Mouse (Mus musculus) lung, postnatal 0 days (tissue): Measurements from ENCODE around the gene Cirbp. TPM values are rescaled to one million over a fixed set of nuclear protein-coding genes. Genes with fewer than 3 reads are reported as not detected.
"Not testable (repeated sequence)": the region's sequence is repeated elsewhere in the genome, so short reads cannot be mapped to it uniquely, and the experiment has no call there.

Experiments
- ATAC-seq: fragments of 200-750 bp; cut with Nextera tagmentation; 2 replicates; pipeline ENCODE4 v1.8.0; 2017; ENCODE audit warnings: moderate library complexity
- DNase-seq: peaks from one replicate; pipeline ENCODE4 v3.0.0-alpha.2; 2016; ENCODE audit warnings: low spot score
- H3K27ac ChIP-seq: fragments of 300-500 bp; sonication (generic); 2 replicates; pipeline ENCODE4 v1.5.1; 2014; ENCODE audit warnings: antibody characterized with exemption, mild to moderate bottlenecking, low read length, mixed read lengths
- H3K27me3 ChIP-seq: fragments of 300-500 bp; sonication (generic); replicated peaks from 2 replicates; pipeline ENCODE4 v1.6.1; 2014; ENCODE audit warnings: low read length, mixed read lengths; ENCODE audit not compliant: insufficient read depth
- H3K36me3 ChIP-seq: fragments of 300-500 bp; sonication (generic); 2 replicates; pipeline ENCODE4 v1.6.1; 2014; ENCODE audit warnings: low read length, mixed read lengths; ENCODE audit not compliant: insufficient read depth
- H3K4me1 ChIP-seq: fragments of 300-500 bp; sonication (generic); 2 replicates; pipeline ENCODE4 v1.6.1; 2014; ENCODE audit warnings: antibody characterized with exemption, low read depth, low read length, mixed read lengths; ENCODE audit not compliant: insufficient read depth
- H3K4me2 ChIP-seq: fragments of 300-500 bp; sonication (generic); replicated peaks from 2 replicates; pipeline ENCODE4 v1.6.1; 2014; ENCODE audit warnings: low read depth, mild to moderate bottlenecking, low read length, moderate library complexity, mixed read lengths
- H3K4me3 ChIP-seq: fragments of 300-500 bp; sonication (generic); 2 replicates; pipeline ENCODE4 v1.5.1; 2014; ENCODE audit warnings: low read depth, low read length
- H3K9ac ChIP-seq: fragments of 300-500 bp; sonication (generic); replicated peaks from 2 replicates; pipeline ENCODE4 v1.6.1; 2014; ENCODE audit warnings: low read depth, mild to moderate bottlenecking
- H3K9me3 ChIP-seq: fragments of 300-500 bp; sonication (generic); 2 replicates; pipeline ENCODE4 v1.6.1; 2016; ENCODE audit warnings: low read length, mixed read lengths
- CTCF ChIP-seq: IDR thresholded peaks from 2 replicates; pipeline ENCODE4 v1.5.1; 2016; ENCODE audit warnings: antibody characterized with exemption, mild to moderate bottlenecking
- EP300 ChIP-seq: IDR thresholded peaks from 2 replicates; pipeline ENCODE4 v1.6.1; 2016; ENCODE audit warnings: antibody characterized with exemption, mild to moderate bottlenecking, control low read depth
- WGBS: fragments of 180-500 bp; shearing (Covaris S2); extraction: QIAGEN DNeasy Blood & Tissue Kit; methylation state at CpG from one replicate; pipeline ENCODE4 v1.1.7; 2014; 5-methylcytosine and 5-hydroxymethylcytosine counted together
- polyA plus RNA-seq: library from polyadenylated mRNA; unstranded; fragments of >200 nt; fragmentation: Nextera tagmentation; extraction: Ambion mirVana; gene quantifications from 2 replicates; pipeline ENCODE4 v1.2.1, GENCODE M21; 2015

Cirbp gene
- polyA plus RNA-seq, 1 experiment from 2014 or later: 305 TPM

DNA sequence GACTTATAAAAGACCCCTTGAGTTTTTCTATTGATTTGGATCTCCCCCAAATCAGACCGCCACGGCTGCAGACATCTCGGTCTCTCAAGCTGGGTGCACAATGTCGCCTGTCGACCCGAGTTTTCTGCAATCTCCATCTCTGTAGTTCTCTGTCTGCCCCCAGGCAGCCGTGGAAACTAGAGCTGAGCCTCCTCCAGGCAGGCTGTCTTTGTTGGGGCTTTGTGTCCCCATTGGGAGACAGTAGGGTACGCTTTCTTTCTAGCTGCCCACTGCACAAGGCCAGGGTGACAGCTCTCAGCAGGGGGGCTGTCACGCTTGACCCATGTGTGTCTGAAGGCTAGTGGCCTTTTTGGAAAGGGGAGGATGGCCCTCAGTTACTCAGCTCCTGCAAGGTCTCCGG lies 41.9 kb downstream of the Cirbp start:
- Histone ChIP-seq H3K36me3 (no peaks in the 10 kb centered on the region), H3K4me2 (no peak overlapping the region), H3K4me3 (no peak overlapping the region), H3K27ac (no peak overlapping the region), H3K27me3 (no peaks in the 10 kb centered on the region), H3K9me3 (no peaks in the 10 kb centered on the region), H3K4me1 (no peaks in the 10 kb centered on the region), H3K9ac (no peak overlapping the region)
- TF ChIP-seq CTCF: no peak
- no peak for TF ChIP-seq EP300
- no peak for ATAC-seq
- 73% methylated on average over 10 of the region's 10 CpGs for WGBS
- DNase-seq: no peak

DNA sequence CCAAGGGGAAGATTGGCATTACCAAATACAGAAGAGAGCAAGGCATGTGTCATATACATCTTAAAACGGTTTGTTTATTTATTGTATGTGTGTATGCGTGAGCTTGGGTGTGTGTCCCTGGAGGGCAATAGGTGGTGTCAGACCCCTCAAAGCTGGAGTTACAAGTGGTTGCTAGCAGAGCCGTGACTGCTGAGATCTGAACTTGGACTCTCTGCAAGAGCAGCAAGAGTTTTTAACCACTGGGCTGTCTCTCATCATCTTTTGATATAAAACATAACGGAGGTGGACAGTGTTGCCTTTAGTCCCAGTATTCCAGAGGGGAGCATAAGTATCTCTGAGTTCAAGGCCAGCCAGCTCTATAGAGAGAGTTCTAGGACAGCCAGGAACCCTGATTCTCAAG lies 42.5 kb downstream of the Cirbp start:
- DNase-seq (no peak), ATAC-seq (no peak)
- no peak overlapping the region for H3K4me2 ChIP-seq
- no peaks in the 10 kb centered on the region for H3K36me3 ChIP-seq
- H3K9ac ChIP-seq: no peak overlapping the region
- 64% methylated on average over 4 of the region's 4 CpGs for WGBS
- H3K27me3 ChIP-seq: no peaks in the 10 kb centered on the region
- no peaks in the 10 kb centered on the region for H3K9me3 ChIP-seq
- H3K27ac ChIP-seq: no peak overlapping the region
- TF ChIP-seq EP300 (no peak), CTCF (no peak)
- no peaks in the 10 kb centered on the region for H3K4me1 ChIP-seq
- H3K4me3 ChIP-seq: no peak overlapping the region

DNA sequence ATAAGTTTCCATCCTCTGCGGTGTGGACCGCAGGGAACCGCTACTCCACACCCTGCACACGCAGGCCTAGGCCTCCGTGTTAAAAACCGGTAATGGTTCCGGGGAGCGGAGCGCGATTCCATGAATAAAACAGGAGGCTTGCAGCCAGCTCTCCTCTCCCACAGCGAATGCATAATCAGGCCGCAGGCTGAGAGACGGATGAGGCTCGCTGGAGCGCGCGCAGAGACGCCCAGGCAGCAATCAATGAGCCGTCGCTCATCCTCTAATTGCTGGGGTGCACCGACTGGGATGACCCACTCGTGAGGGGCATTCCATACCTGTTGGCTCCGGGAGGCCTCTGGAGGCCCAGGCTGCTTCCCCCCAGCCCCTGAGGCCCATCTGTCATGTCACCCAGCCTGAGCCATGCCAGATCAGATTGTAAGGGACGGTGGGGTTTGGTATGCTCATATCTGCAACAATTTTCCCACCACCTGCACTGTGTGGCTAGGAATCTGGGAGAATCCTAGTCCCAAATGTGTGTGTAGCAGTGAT lies 43.1 kb downstream of the Cirbp start:
- Histone ChIP-seq H3K9ac (no peak overlapping the region), H3K4me2 (no peak overlapping the region), H3K4me3 (no peak overlapping the region), H3K4me1 (no peaks in the 10 kb centered on the region), H3K36me3 (no peaks in the 10 kb centered on the region), H3K9me3 (no peaks in the 10 kb centered on the region), H3K27ac (no peak overlapping the region), H3K27me3 (no peaks in the 10 kb centered on the region)
- 23% methylated on average over 24 of the region's 24 CpGs for WGBS
- TF ChIP-seq CTCF: no peak
- no peak for TF ChIP-seq EP300
- DNase-seq (no peak), ATAC-seq (no peak)

DNA sequence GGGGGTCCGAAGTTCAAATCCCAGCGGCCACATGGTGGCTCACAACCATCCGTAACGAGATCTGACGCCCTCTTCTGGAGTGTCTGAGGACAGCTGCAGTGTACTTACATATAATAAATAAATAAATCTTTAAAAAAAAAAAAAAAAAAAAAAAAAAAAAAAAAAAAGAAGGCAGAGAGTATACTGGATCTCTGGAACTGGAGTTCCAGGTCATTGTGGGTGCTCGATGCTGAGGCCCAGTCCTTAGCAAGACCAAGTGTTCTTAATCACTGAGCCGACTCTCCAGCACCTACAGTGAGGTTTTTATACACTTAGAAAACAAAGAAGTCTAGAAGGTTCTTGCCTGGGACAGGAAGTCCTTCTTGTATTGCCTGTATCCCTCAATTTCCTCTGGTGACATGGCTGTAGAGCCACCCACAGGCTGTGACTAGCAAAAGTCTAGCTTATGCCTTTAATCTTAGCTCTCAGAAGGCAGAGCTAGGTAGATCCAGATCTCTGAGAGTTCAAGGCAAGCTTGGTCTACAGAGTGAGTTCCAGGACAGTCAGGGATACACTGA lies 45.8 kb downstream of the Cirbp start:
- not testable (repeated sequence) for H3K27me3 ChIP-seq, H3K4me2 ChIP-seq, ATAC-seq, H3K9ac ChIP-seq, H3K9me3 ChIP-seq, H3K4me3 ChIP-seq, H3K4me1 ChIP-seq, H3K36me3 ChIP-seq, DNase-seq, H3K27ac ChIP-seq
- 66% methylated on average over 6 of the region's 7 CpGs for WGBS

DNA sequence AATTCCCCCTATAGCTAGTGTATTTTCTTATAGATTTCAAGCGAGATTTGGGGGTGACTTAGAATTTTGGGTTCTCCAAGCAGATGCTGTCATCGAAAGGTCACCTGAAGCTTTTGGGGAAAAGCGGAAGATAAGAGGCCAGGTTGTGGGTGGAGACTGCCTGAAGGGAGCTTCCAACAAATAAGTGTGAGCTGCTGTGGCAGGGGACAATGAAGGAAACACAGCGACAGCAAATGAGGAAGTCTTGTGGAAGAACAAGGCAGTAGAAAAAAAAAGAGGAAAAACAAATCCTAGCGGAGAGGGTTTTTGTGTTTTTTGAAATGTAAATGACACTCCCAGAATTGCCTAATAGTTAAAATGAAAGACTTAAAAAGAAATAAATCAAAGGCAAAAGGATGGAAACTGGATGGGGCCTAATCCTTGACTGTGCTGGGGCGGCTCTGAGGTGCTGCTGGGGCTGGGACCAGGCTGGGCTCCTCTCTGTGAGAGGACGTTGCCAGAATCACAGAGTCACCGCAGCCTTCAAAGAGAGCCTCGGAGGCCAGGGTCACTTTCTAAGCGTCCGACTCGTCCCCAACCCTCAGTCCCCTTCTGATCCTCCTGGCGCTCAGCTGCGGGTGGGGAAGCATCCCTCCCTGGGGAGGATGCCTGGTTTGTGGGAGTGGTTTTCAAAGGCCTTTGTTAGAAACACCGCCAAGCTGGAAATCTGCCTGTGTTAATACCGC lies 49.4 kb downstream of the Cirbp start:
- Histone ChIP-seq H3K4me1 (no peaks in the 10 kb centered on the region), H3K36me3 (no peaks in the 10 kb centered on the region), H3K27ac (no peak overlapping the region), H3K9me3 (no peaks in the 10 kb centered on the region), H3K4me3 (no peak overlapping the region), H3K27me3 (no peaks in the 10 kb centered on the region), H3K9ac (no peak overlapping the region), H3K4me2 (no peak overlapping the region)
- no peak for ATAC-seq
- TF ChIP-seq CTCF (no peak), EP300 (no peak)
- WGBS: 32% methylated on average over 16 of the region's 16 CpGs
- DNase-seq: peak; percentile 28

DNA sequence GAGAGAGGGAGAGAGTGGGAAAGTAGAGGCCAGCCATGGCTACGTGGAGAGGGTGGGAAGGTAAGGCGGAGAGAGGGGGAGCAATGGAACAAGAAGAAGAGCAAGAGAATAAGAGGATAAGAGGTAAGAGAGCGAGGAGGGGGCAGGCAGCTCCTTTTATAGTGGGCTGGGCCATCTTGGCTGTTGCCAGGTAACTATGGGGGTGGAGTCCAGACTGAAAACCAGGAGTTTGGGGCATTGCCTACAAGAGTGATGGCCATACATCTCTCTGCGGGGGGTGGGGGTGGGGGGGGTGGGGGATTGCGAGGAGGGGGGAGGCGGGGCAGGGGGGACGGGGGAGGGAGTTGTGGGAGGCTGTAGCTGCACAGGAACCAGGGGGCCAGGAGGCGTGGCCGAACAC lies 54.9 kb downstream of the Cirbp start:
- TF ChIP-seq CTCF (no peak), EP300 (no peak)
- H3K9ac ChIP-seq: no peak overlapping the region
- H3K36me3 ChIP-seq: no peaks in the 10 kb centered on the region
- no peak overlapping the region for H3K4me3 ChIP-seq
- ATAC-seq: no peak
- WGBS: 45% methylated on average over 6 of the region's 9 CpGs
- no peak for DNase-seq
- no peak overlapping the region for H3K27ac ChIP-seq
- no peak overlapping the region for H3K4me2 ChIP-seq
- no peaks in the 10 kb centered on the region; the same call in 1 of the 2 replicates for H3K4me1 ChIP-seq
- H3K27me3 ChIP-seq: no peaks in the 10 kb centered on the region
- no peaks in the 10 kb centered on the region for H3K9me3 ChIP-seq

Other genes with a start within 250 kb of the Cirbp start
- 1.6 and 1.7 TPM in 2 replicates for gene Kiss1r, start 249.0 kb upstream of the Cirbp start, polyA plus RNA-seq
- gene R3hdm4, start 244.8 kb upstream of the Cirbp start, polyA plus RNA-seq: 123 and 129 TPM in 2 replicates
- 4.8 and 7.1 TPM in 2 replicates for gene Arid3a, start 238.9 kb upstream of the Cirbp start, polyA plus RNA-seq
- 32.8 and 44.2 TPM in 2 replicates for gene Wdr18, start 205.8 kb upstream of the Cirbp start, polyA plus RNA-seq
- gene Grin3b, start 195.3 kb upstream of the Cirbp start, polyA plus RNA-seq: 0.24 and 0.32 TPM in 2 replicates
- 26.7 and 27.6 TPM in 2 replicates for gene Tmem259, start 181.7 kb upstream of the Cirbp start, polyA plus RNA-seq
- 483 and 567 TPM in 2 replicates for gene Cnn2, start 177.4 kb upstream of the Cirbp start, polyA plus RNA-seq
- 5.5 and 6.5 TPM in 2 replicates for gene Abca7, start 169.5 kb upstream of the Cirbp start, polyA plus RNA-seq
- gene Arhgap45, start 149.3 kb upstream of the Cirbp start, polyA plus RNA-seq: 20.1 and 22.2 TPM in 2 replicates
- gene Polr2e, start 126.2 kb upstream of the Cirbp start, polyA plus RNA-seq: 178 and 202 TPM in 2 replicates
- 1,058 and 1,082 TPM in 2 replicates for gene Gpx4, start 118.8 kb upstream of the Cirbp start, polyA plus RNA-seq
- 17.5 and 26.4 TPM in 2 replicates for gene Sbno2, start 60.4 kb upstream of the Cirbp start, polyA plus RNA-seq
- 19.0 and 19.8 TPM in 2 replicates for gene Stk11, start 50.2 kb upstream of the Cirbp start, polyA plus RNA-seq
- gene Atp5d, start 27.4 kb upstream of the Cirbp start, polyA plus RNA-seq: 463 and 491 TPM in 2 replicates
- 5.1 and 5.5 TPM in 2 replicates for gene Cbarp, start 25.1 kb upstream of the Cirbp start, polyA plus RNA-seq
- gene Midn, start 17.7 kb upstream of the Cirbp start, polyA plus RNA-seq: 13.2 and 14.2 TPM in 2 replicates
- 10.4 and 11.7 TPM in 2 replicates for gene 1600002K03Rik, start 7.0 kb downstream of the Cirbp start, polyA plus RNA-seq
- 5.1 and 6.9 TPM in 2 replicates for gene Efna2, start 13.5 kb downstream of the Cirbp start, polyA plus RNA-seq
- gene Mum1, start 60.4 kb downstream of the Cirbp start, polyA plus RNA-seq: 34.0 and 36.9 TPM in 2 replicates
- gene Ndufs7, start 83.1 kb downstream of the Cirbp start, polyA plus RNA-seq: 295 and 327 TPM in 2 replicates
- gene Gamt, start 95.0 kb downstream of the Cirbp start, polyA plus RNA-seq: 23.5 and 25.4 TPM in 2 replicates
- 37.8 and 38.1 TPM in 2 replicates for gene Dazap1, start 95.5 kb downstream of the Cirbp start, polyA plus RNA-seq
- gene Rps15, start 126.5 kb downstream of the Cirbp start, polyA plus RNA-seq: 651 and 741 TPM in 2 replicates
- gene Apc2, start 130.0 kb downstream of the Cirbp start, polyA plus RNA-seq: 0.57 and 0.85 TPM in 2 replicates
- 58.4 and 64.8 TPM in 2 replicates for gene 2310011J03Rik, start 154.6 kb downstream of the Cirbp start, polyA plus RNA-seq
- 3.4 and 3.7 TPM in 2 replicates for gene Pcsk4, start 163.5 kb downstream of the Cirbp start, polyA plus RNA-seq
- 15.4 and 17.6 TPM in 2 replicates for gene Reep6, start 164.0 kb downstream of the Cirbp start, polyA plus RNA-seq
- 6.4 and 7.3 TPM in 2 replicates for gene Adamtsl5, start 182.4 kb downstream of the Cirbp start, polyA plus RNA-seq
- 1.00 and 1.0 TPM in 2 replicates for gene Plk5, start 190.5 kb downstream of the Cirbp start, polyA plus RNA-seq
- gene Mex3d, start 221.7 kb downstream of the Cirbp start, polyA plus RNA-seq: 6.0 and 6.3 TPM in 2 replicates
- gene Mbd3, start 233.6 kb downstream of the Cirbp start, polyA plus RNA-seq: 90.6 and 90.7 TPM in 2 replicates
- gene Uqcr11, start 240.8 kb downstream of the Cirbp start, polyA plus RNA-seq: 511 and 651 TPM in 2 replicates